Mouse (Mus musculus) neutrophil, adult 5-6 weeks (primary cell): ENCODE measurements around the gene Ubtd1. TPM values are rescaled to one million over a fixed set of nuclear protein-coding genes. Genes with fewer than 3 reads are reported as not detected.
A peak's percentile ranks its signal among the peaks of the same experiment; 100 is the strongest.

Source experiments
- ATAC-seq: fragments of 151-379, 151-347 bp; 2 replicates; pipeline ENCODE4 v1.8.0; 2017; ENCODE audit warnings: mild to moderate bottlenecking, moderate TSS enrichment; ENCODE audit not compliant: insufficient number of reproducible peaks, poor library complexity, low FRiP score, severe bottlenecking; ENCODE audit errors: extremely low read depth
- total RNA-seq: library from RNA; stranded (forward); fragments of 200-1000 nt; gene quantifications from 2 replicates; pipeline ENCODE4 v1.2.3, GENCODE M21; 2017

Ubtd1 gene
- total RNA-seq: 8.6 and 11.9 TPM in 2 replicates

- ATAC-seq: no peak
Measured at GRCm38 (mm10) chr19:41981595-41981927, at the start of gene Ubtd1. TSS of gene Ubtd1 (plus strand) at chr19:41981763.

DNA sequence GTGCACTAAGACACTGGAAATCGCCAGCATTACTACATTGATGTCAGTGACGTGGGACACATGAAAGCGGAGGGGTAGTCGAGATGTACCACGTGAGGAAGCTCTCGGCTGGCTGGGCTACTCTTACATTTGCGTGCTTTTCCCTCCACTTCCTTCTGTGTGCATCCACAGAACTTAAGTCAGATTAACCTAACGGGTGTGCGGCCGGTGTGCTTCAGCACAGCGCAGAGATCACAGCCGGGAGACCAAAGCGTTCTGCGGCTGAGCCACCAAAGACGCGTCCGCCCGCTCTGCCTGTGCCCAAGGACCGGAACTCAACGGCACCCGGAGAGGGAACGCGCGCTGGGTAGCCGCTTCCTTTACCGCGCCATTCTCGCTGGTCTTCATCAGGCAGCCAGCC is 48.9 kb upstream of the Ubtd1 start:
- peak; percentile 30; the same call in 1 of the 2 replicates for ATAC-seq

DNA sequence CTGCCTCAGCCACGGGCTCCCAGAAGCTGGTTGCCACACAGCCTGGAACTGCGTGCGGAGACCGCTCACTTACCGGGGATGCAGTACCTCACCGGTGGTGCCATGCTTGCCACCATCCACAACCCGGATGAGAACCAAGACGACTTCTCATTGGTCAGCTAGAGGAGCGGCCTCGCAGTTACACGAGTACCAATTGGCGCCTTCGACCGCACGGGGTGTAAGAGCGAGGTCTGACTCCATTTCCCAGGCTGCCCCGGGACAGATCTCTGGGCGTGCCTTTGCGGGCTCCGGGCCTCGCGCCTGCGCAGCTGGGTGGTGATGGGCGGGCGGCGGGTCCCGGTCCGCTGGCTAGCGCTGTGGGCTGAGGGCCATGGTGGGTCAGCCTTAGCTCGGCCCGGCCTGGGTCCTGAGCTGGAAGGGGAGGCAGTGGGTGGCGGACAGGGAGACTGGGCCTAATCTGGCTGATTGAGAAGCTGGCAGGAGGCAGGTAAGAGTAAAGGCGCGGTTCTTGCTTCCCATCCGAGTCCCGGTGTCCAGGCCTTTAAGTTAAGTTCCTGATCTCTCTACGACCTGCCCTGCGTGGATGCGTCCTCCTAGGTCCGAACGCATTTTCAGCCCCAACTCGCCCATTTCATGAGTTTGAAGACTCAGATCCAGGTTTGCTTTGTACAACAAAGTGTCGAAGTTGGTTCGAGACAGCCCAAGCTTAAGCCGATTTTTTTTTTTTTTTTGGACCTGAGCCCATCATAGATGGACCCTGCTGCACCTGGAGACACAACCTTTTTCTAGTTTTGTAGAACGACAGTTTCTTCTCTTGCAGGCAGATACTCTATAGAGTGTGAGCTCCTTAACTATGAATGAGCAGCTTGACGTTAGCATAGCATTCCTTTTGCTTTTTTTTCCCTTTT is 48.1 kb upstream of the Ubtd1 start, which contains the start of the genes Exosc1 and Zdhhc16:
Exosc1 (minus strand) TSS at position 245 of the 908 bp plus-strand sequence.
Zdhhc16 (plus strand) TSS at position 302 of the 908 bp plus-strand sequence.
- ATAC-seq: peak; percentile 99

GRCm38 (mm10) chr19:41934124-41934523 is 47.4 kb upstream of the Ubtd1 start:
- no peak for ATAC-seq

DNA sequence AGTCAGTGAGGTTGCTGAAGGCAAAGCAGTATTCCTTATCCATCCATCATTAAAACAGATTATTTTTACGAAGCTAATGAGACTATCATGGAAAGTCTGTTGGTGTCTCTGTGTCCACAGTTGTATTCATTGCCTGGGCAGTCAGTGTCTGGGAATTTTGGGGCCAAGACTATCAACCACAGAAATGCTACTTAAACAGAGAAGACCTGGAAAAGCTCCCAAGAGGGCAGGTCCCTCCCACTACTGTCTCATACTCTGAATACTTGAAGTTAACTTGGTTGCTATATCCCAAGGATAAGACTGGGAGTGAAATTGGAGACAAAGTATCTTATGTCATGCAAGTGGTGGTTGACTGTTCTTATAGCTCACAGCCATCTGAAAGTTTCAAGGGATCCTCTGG is 45.6 kb upstream of the Ubtd1 start:
- ATAC-seq: no peak

DNA sequence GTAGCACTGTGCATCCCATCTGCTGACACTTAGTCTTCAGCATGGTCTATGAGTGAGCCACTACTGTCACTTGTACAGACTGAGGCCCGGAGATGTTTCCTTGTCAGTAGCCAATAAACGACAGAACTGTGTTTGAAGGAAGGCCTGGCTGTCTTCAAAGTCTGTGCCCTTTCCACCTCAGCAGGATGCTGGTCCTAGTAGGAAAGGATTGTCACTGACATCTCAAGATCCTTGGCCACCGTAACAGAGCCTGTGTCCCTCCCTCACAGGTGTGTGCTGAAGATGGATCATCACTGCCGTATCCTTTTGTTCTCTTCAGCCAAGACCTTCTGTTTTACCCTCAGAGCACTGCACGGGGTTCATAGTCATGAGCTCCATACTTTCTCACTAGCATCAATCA is 43.0 kb upstream of the Ubtd1 start:
- no peak for ATAC-seq

DNA sequence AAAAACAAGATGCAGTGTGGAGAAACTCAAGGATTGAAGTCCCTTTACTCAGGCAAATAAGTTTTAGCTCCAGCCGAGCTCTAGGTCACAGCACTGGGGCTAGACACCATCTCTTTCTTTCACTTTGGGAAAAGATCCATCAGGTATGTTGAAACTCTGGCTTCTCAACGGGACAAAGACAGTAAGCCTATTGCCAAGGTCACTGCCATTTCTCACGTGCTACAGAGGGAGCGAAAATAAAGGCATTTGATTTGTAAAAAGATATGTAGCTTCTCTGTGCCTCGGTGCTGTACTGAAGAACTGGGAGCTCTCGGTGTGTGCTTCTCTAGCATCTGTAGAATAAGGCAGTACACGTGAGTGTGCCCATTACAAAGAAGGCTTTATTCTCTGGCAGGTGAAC is 37.7 kb upstream of the Ubtd1 start:
- ATAC-seq: no peak

DNA sequence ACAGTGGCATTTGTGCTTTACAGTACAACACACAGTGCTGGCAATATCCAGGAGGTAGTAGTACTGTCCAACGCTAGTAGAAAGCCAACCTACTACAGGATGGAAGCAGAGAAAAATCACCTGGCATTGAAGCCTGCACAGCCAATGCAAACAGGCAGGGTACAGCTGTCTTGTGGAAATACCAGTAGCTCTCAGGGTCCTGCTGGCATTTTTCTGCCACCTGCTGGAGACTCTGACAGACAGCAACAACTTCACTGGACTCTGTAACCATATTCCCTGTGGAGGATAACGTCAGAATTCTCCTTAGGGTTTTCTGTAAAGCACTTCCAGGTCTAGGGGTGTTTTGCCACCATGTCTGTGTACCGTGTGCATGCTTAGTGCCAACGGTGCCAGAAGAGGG is 29.3 kb upstream of the Ubtd1 start:
- ATAC-seq: no peak

DNA sequence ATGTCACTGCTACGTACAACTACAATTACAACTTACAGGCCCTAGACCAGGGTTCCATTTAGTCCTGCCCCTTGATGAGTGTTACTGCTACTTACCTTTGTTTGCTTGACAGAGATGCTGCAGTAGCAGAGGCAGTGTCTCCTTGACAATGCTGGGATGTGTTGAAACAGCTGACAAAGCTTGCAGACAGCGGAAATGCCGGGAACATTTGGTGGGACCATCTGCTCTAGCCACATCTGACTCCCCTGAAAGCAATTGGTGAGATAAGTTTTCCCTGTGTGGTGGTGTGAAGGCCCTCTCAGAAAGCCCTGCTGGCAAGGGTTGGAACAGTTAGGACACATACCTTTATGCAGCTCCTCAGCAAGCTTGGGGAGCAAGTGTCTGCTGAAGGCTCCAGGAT is 28.0 kb upstream of the Ubtd1 start:
- ATAC-seq: no peak

GRCm38 (mm10) chr19:41969618-41970017 is 11.9 kb upstream of the Ubtd1 start:
- no peak for ATAC-seq

DNA sequence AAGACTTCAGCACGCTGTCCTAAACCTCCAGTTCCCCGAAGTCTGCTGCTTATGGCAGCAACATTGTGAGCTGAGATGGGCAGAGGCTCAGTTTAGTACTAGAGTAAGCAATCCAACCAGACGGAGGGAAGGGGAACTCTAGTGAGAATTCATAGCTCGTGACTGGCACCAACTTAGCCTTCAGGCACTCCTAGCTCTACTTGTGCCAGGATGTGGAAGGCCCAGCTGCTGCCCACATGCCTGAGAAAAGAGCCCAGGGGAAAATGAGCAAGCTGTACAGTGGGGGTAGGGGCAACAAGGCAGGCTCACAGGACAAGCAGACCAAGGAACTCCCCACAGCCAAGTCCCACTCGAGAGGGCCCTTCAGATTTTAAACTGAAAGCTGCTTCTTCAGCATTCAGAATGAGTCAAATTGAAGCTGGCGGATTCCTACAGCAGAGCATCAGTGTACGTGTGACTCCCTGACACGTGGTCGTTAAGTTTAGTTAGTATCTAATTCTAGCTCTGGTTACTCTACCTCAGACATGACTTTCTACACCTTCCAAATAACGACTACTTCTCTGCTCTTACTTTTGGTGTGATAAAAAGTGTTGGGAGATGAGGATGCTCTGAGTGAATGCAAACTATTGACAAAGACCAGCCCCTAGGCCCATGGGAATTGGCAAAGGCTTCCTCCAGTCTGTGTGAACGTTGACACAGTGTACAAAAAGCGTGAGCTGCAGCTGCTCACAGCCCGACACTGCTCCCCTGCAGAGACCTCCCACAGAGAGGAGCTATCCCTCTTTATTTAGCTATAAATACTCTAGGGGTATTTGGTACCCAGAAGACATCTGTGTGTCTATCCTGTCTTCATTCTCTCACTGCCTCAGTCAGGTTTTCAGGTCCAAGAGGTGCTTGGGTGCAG is 7.4 kb upstream of the Ubtd1 start:
- no peak for ATAC-seq

DNA sequence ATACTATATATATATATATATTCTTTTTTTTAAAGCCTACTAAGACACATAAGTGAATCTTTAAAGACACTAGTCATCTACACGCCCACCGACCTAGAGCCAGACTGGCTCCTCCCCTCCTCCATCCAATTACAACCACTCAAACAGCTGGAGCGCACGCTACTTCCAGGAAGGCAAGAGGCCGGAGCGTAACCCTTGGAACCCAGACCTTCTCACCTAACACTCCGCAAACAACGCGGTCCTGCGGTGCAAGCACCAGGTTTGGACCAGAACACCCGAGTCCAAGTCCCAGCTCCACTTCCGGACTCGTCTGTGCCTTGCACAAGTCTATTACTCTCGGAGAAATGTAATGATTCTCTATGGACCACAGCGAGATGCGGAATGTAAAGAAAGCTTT is 1.1 kb upstream of the Ubtd1 start:
- ATAC-seq: no peak

DNA sequence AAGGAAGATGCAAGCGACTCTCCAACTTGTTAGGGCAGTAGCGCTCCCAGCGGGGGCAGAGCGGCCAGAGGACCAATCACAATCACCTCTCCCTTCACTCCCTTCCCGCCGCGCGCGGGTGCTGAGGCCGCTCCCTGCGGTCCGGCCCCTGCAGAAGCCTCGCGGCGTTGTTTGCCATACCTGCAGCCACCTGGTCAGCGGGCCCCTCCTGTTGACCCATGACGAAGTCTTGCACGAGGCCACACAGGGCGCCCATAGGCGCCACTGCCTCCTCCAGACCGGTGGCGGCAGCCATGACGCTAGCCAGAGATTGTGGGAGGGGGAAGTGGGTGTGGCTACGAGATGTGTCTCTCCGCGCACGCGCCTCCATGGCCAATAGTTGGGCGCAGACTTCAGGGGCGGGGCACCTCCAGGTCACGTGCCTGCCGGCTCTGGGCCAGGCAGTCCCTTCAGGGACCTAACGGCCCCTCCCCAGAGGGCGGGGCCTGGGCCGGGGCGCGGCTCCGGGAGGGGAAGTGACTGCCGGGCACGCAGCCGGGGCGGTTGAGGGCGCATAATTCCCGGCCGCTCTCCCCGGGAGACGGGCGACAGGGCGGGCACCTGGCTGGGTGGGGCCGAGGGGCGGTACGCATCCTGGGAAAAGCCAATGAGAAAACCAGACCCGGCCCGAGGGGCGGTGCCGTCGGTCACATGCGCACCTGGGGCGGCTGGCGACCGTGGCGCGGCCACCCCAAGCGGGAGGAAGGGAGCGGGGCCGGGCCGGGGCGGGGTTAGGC is 556 bp upstream of the Ubtd1 start, which contains the start of gene Mms19:
Mms19 (minus strand) TSS at position 339 of the 776 bp plus-strand sequence.
- ATAC-seq: peak; percentile 80

- no peak for ATAC-seq
Measured at GRCm38 (mm10) chr19:41981931-41982790, 598 bp downstream of the Ubtd1 start.

GRCm38 (mm10) chr19:41982791-41983150 is 1.2 kb downstream of the Ubtd1 start:
- ATAC-seq: no peak

- ATAC-seq: no peak
Measured at GRCm38 (mm10) chr19:41985994-41986393, 4.4 kb downstream of the Ubtd1 start.

DNA sequence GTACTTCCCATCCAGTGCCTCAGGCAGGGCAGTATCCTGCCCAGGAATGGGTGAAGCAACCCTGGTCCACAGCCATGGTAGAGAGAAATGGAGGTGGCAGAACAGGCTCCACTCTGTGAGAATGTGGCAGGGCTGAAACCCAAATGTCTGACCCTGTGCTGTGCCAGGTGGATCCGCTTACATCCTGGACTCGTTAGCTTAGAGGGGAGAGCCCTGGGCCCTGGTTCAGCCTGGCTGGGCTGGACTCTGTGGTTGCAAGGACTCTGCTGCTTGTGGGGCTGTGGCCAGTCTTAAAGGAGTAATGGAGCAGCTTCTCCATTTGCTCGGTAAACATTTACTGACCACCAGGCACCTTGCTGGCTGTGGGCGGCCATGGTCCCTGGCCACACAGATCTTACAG is 5.6 kb downstream of the Ubtd1 start:
- ATAC-seq: no peak

- peak; percentile 31; the same call in 1 of the 2 replicates for ATAC-seq
Measured at GRCm38 (mm10) chr19:41989810-41990209, 8.2 kb downstream of the Ubtd1 start.
